Mouse (Mus musculus) adipose tissue, adult 10 weeks (tissue): ENCODE measurements around the gene Cyb561. TPM values are rescaled to one million over a fixed set of nuclear protein-coding genes. Genes with fewer than 3 reads are reported as not detected.

Experiments
- polyA plus RNA-seq: library from polyadenylated mRNA; stranded (reverse); fragments of 350-450 nt; fragmentation: Illumina TruSeq; extraction: RNeasy Lipid Tissue Mini Kit (QIAGEN cat#74804); gene quantifications from one replicate; pipeline ENCODE4 v1.2.3, GENCODE M21; 2014; ENCODE audit warnings: low read depth, low replicate concordance

The Cyb561 gene
- polyA plus RNA-seq: 486 TPM

GRCm38 (mm10) chr11:105952911-105953386, at the start of gene Cyb561:
Cyb561 (minus strand) TSS chr11:105953336.

GRCm38 (mm10) chr11:105994375-105994774, 41.2 kb upstream of the Cyb561 start, which contains the start of gene Ace3:
Ace3 (plus strand) TSS chr11:105994675.

GRCm38 (mm10) chr11:105967741-105968574, 14.8 kb upstream of the Cyb561 start, which contains the start of gene Ace:
Ace (plus strand) TSS chr11:105967945.

Other genes with a start within 250 kb of the Cyb561 start
- 305 TPM for gene Ace, start 14.6 kb upstream of the Cyb561 start, polyA plus RNA-seq
- 1.2 TPM for gene Ace3, start 41.3 kb upstream of the Cyb561 start, polyA plus RNA-seq
- gene Kcnh6, start 54.8 kb upstream of the Cyb561 start, polyA plus RNA-seq: 0.15 TPM
- gene Dcaf7, start 83.5 kb upstream of the Cyb561 start, polyA plus RNA-seq: 42.8 TPM
- 12.3 TPM for gene Taco1, start 112.7 kb upstream of the Cyb561 start, polyA plus RNA-seq
- gene Map3k3, start 131.3 kb upstream of the Cyb561 start, polyA plus RNA-seq: 39.8 TPM
- 4.8 TPM for gene Gm10840, start 207.5 kb upstream of the Cyb561 start, polyA plus RNA-seq
- gene Limd2, start 207.5 kb upstream of the Cyb561 start, polyA plus RNA-seq: 43.2 TPM
- 21.7 TPM for gene Strada, start 248.8 kb upstream of the Cyb561 start, polyA plus RNA-seq